Mouse (Mus musculus) C2C12 (cell line): Measurements from ENCODE around the gene Chst10. TPM values are rescaled to one million over a fixed set of nuclear protein-coding genes. Genes with fewer than 3 reads are reported as not detected.

ENCODE experiments used
- H3K27me3 ChIP-seq: one replicate; pipeline ENCODE4 v1.6.1; 2011; ENCODE audit not compliant: control insufficient read depth, insufficient read depth, insufficient read length
- H3K36me3 ChIP-seq: one replicate; pipeline ENCODE4 v1.6.1; 2011; ENCODE audit not compliant: control insufficient read depth, insufficient read depth
- H3K4me3 ChIP-seq: one replicate; pipeline ENCODE4 v1.5.1; 2011; ENCODE audit warnings: mild to moderate bottlenecking, control low read depth; ENCODE audit not compliant: poor library complexity, insufficient read depth, severe bottlenecking
- H3K79me2 ChIP-seq: one replicate; pipeline ENCODE4 v1.6.1; 2011; ENCODE audit not compliant: control insufficient read depth, insufficient read depth
- H3K79me3 ChIP-seq: one replicate; pipeline ENCODE4 v1.6.1; 2011; ENCODE audit warnings: low read depth, control low read depth
- H3ac ChIP-seq: one replicate; pipeline ENCODE3; 2011; ENCODE audit warnings: low read depth; ENCODE audit not compliant: control insufficient read depth, insufficient read length
- CEBPB ChIP-seq: IDR thresholded peaks from one replicate; pipeline ENCODE4 v1.6.1; 2011; ENCODE audit warnings: low read depth, mild to moderate bottlenecking, control low read depth, moderate library complexity
- CTCF ChIP-seq: IDR thresholded peaks from one replicate; pipeline ENCODE4 v1.5.1; 2011; ENCODE audit not compliant: control insufficient read depth, insufficient read depth, insufficient read length
- FOSL1 ChIP-seq: IDR thresholded peaks from one replicate; pipeline ENCODE4 v1.8.0; 2011; ENCODE audit warnings: mild to moderate bottlenecking, low read length; ENCODE audit not compliant: poor library complexity, insufficient read depth, severe bottlenecking
- MAX ChIP-seq: IDR thresholded peaks from one replicate; pipeline ENCODE4 v1.6.1; 2011; ENCODE audit warnings: mild to moderate bottlenecking, control low read depth
- MYOD1 ChIP-seq: IDR thresholded peaks from one replicate; pipeline ENCODE4 v1.6.1; 2011; ENCODE audit warnings: low read depth; ENCODE audit not compliant: control insufficient read depth, insufficient read length
- MYOG ChIP-seq: IDR thresholded peaks from one replicate; pipeline ENCODE4 v1.6.1; 2011; ENCODE audit not compliant: control insufficient read depth, insufficient read length; ENCODE audit errors: extremely low read depth
- USF1 ChIP-seq: IDR thresholded peaks from one replicate; pipeline ENCODE4 v1.6.1; 2011; ENCODE audit warnings: low read depth, mild to moderate bottlenecking, control low read depth, moderate library complexity
- polyA plus RNA-seq: library from polyadenylated mRNA; unstranded; fragments of >200 nt; fragmentation: generic; extraction: Trizol; gene quantifications from one replicate; pipeline ENCODE4 v1.2.1, GENCODE M21; 2012; ENCODE audit warnings: missing spikeins

Chst10 gene
- polyA plus RNA-seq, 1 experiment = 0.06 TPM

GRCm38 (mm10) chr1:38819691-38820090 lies 78.3 kb downstream of the Chst10 start:
- TF ChIP-seq MYOG (no peak), MYOD1 (no peak), FOSL1 (no peak), USF1 (no peak), MAX (no peak), CEBPB (no peak), CTCF (no peak)
- peaks cover 4% of the 10 kb centered on the region for H3K27me3 ChIP-seq
- H3K36me3 ChIP-seq = no peaks in the 10 kb centered on the region
- no peaks in the 10 kb centered on the region for H3K79me2 ChIP-seq
- H3K4me3 ChIP-seq = no peak overlapping the region
- no peaks in the 10 kb centered on the region for H3K79me3 ChIP-seq
- no peak overlapping the region for H3ac ChIP-seq

- Histone ChIP-seq H3K79me3 (no peaks in the 10 kb centered on the region), H3K36me3 (no peaks in the 10 kb centered on the region), H3K79me2 (no peaks in the 10 kb centered on the region), H3K27me3 (peaks cover 4% of the 10 kb centered on the region), H3K4me3 (no peak overlapping the region), H3ac (no peak overlapping the region)
- no peak for TF ChIP-seq CTCF
- TF ChIP-seq MYOD1 = no peak
- TF ChIP-seq USF1 = no peak
- no peak for TF ChIP-seq FOSL1
These were observed 80.3 kb downstream of the Chst10 start for GRCm38 (mm10) chr1:38817671-38818070.

- no peak overlapping the region for H3ac ChIP-seq
- TF ChIP-seq CEBPB (no peak), USF1 (no peak), CTCF (no peak), MYOG (no peak), MYOD1 (no peak), MAX (no peak), FOSL1 (no peak)
- H3K36me3 ChIP-seq = no peaks in the 10 kb centered on the region
- H3K4me3 ChIP-seq = no peak overlapping the region
- peaks cover 4% of the 10 kb centered on the region for H3K27me3 ChIP-seq
- H3K79me2 ChIP-seq = no peaks in the 10 kb centered on the region
- no peaks in the 10 kb centered on the region for H3K79me3 ChIP-seq
These were observed 80.7 kb downstream of the Chst10 start for GRCm38 (mm10) chr1:38817268-38817667.

- H3ac ChIP-seq = no peak overlapping the region
- no peaks in the 10 kb centered on the region for H3K36me3 ChIP-seq
- H3K27me3 ChIP-seq = peaks cover 4% of the 10 kb centered on the region
- H3K79me3 ChIP-seq = no peaks in the 10 kb centered on the region
- no peak overlapping the region for H3K4me3 ChIP-seq
- no peaks in the 10 kb centered on the region for H3K79me2 ChIP-seq
- no peak for TF ChIP-seq MYOD1
- no peak for TF ChIP-seq USF1
- TF ChIP-seq FOSL1 = no peak
- no peak for TF ChIP-seq CEBPB
- no peak for TF ChIP-seq CTCF
- no peak for TF ChIP-seq MYOG
These were observed 81.7 kb downstream of the Chst10 start for GRCm38 (mm10) chr1:38816306-38816705.

Other genes starting within 250 kb of the Chst10 start
- gene Aff3, start 233.2 kb downstream of the Chst10 start, polyA plus RNA-seq = not detected
- not detected for gene Lonrf2, start 61.5 kb downstream of the Chst10 start, polyA plus RNA-seq
- not detected for gene Nms, start 41.0 kb upstream of the Chst10 start, polyA plus RNA-seq
- 98.7 TPM for gene Pdcl3, start 87.4 kb upstream of the Chst10 start, polyA plus RNA-seq